Mouse (Mus musculus): Measurements from ENCODE around the gene D7Ertd443e. TPM values are rescaled to one million over a fixed set of nuclear protein-coding genes. Genes with fewer than 3 reads are reported as not detected.

D7Ertd443e gene
- total RNA-seq, 2 experiments from 2014 or later: 2.2 to 2.4 TPM

DNA sequence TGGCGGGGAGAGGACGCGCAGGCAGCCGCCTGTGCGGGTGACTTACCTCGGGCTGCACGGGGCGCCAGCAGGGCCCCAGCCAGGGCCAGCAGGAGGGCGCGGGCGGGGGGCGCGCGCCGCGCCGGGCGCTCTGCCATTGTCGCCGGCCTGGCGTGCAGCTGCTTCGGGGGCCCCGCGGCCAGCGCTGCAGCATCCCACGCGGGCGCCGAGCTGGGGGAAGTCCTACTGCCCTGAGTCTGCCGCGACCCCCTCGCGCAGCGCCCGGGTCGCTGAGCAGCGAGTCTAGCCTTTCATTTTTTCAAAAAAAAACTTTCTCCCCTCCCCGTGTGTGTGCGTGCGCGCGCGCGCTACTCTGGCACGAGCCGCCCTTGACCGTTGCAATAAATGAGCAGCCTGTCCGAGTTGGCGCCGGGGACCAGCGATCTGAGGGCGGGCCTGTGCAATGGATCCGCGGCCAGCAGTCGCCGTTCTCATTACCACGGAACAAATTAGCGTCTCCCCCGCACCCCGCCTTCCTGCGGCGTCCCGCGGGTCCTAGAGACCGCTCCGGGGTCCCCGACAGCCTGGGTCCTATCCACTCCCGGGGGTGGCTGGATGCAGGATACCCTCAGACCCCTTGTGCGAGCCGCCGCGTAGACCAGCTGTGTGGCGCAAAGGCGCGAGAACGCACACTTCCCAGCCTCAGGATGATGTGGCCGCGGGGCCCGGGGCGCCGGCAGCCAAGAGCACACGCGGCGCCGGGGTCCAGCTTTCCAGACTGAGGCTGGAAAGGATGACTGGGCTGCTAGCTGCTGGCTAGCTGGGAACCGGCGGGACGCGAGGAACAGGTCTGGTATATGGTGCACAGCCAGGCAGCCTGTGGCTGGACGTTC is 160.5 kb downstream of the D7Ertd443e start:
- peak overlapping the region; percentile 34; the same call in 1 of the 2 replicates for H3K27ac ChIP-seq
- intact Hi-C loops (cut with DNase I): loop anchor here (2.0 to 5.0 kb wide), 3 partner anchors 124 to 418 kb away; no protein-coding TSS in a partner anchor
- DNase-seq (ENCODE audit: extremely low spot score in 1 of 2, low spot score in 2 of 2): peak; percentile 47 to 59
- peak overlapping the region; percentile 63 for H3K4me3 ChIP-seq
- no peak for TF ChIP-seq CTCF (IDR thresholded peaks at IDR 0.05)

GRCm38 (mm10) chr7:134224421-134224740 is 161.1 kb downstream of the D7Ertd443e start:
- H3K27ac ChIP-seq: peak overlapping the region; percentile 34; the same call in 1 of the 2 replicates
- TF ChIP-seq CTCF (IDR thresholded peaks at IDR 0.05): no peak
- DNase-seq (ENCODE audit: extremely low spot score in 1 of 2, low spot score in 2 of 2): no peak
- intact Hi-C loops (cut with DNase I): loop anchor here (2.0 to 5.0 kb wide), 3 partner anchors 124 to 417 kb away; no protein-coding TSS in a partner anchor
- peak overlapping the region; percentile 63 for H3K4me3 ChIP-seq

DNA sequence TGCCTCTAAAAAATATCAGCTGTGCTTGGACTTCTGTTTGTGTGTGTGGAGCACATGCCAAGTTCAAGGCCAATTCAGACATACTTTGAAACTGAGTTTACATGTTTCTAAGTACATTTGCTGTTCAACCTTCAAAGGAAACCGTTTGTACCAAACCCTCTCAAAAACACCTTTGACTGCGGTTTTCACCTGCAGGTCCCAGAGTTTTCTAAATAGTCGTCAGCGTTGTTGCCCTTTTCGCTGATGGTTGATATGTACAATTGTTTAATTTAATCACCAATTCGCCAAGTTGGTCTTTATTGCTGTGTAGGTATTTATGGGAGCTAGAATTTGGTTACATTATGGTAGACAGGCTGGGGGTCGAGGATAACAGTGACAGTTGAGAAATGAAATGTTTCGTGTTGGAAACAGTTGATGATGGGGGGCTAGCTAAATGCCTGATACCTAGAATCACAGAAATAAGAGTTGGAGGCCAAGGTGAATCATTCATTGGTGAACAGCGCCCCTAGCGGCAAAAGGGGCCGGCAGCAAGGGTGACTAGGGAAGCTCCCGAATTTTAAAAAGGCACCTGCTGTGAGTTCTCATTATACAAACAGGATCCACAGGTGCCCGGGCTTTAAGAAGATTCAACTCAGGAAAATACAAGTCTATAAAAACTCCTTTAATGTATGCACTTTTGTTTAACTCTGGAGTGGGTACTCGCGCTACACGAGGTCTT is 161.9 kb downstream of the D7Ertd443e start:
- Histone ChIP-seq H3K4me3 (peak overlapping the region; percentile 63), H3K27ac (no peak overlapping the region)
- DNase-seq (ENCODE audit: extremely low spot score in 1 of 2, low spot score in 2 of 2): peak; percentile 82 to 89
- intact Hi-C loops (cut with DNase I): loop anchor here (1.0 to 5.0 kb wide), 5 partner anchors 125 to 416 kb away; no protein-coding TSS in a partner anchor
- TF ChIP-seq CTCF (IDR thresholded peaks at IDR 0.05): peak; percentile 98

Other genes with a start within 250 kb of the D7Ertd443e start
- gene Adam12, start 153.5 kb downstream of the D7Ertd443e start, total RNA-seq (2021): 1 to 10 TPM; 3.5 to 4.9 TPM